ENCODE assay signal across 8 mouse cellular contexts in the genomic region with DNA sequence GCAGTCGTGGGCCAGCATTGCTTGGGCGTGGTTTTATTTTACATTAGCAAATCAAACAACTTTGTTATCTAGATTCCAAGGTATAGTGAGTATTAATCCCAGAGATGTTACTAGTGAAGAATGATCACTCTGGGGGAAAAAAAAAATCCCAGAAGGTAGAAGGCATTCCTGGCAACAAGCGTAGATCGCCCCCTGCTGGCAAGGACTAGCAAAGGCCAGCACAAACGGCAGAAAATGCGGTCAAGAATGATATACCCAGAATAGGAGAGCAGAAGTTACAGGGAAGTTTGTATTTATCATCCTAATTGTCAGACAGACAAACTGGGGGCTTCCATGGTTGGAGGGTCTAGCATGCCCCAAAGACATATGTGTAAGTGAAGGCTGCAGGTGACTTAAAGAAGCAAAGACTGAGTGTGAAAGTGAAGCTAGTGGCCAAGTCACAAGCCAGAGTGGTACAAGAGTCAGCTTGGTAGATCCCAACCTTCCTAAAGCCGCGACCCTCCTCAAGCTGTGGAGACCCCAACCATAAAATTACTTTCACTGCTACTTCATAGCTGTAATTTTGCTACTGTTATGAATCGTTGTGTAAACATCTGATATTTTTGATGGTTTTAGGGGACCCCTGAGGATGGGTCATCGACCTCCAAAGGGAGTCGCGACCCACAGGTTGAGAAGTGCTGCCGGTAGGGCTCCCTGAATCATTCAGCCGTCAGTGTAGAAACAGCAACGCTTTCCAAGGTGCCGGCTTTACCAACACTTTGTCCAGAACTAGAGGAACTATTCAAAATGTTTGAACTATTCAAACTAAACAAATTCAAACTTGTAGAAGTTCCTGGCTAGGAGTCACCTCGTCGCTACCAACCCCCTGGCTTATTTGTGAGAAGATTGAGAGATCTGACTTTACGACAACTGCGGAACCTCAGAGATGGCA. TPM values are rescaled to one million over a fixed set of nuclear protein-coding genes. Genes with fewer than 3 reads are reported as not detected.
DNase-seq lines count a peak whose midpoint lies in the region; ATAC-seq lines count a peak whose summit lies in the region.

No protein-coding gene starts in this region.

- WGBS in midbrain, embryonic 14.5 days: 72% methylated on average over 20 of the region's 20 CpGs
- WGBS in midbrain, embryonic 11.5 days: 75% methylated on average over 20 of the region's 20 CpGs
- 61% methylated on average over 20 of the region's 20 CpGs for WGBS in neural tube, embryonic 15.5 days

- H3K27me3 ChIP-seq in midbrain, embryonic 14.5 days (ENCODE audit: control insufficient read depth, insufficient read depth, low read length): no peaks in the 10 kb centered on the region
- H3K27me3 ChIP-seq in midbrain, embryonic 11.5 days (ENCODE audit: control insufficient read depth, insufficient read depth, low read length): no peaks in the 10 kb centered on the region
- H3K27me3 ChIP-seq in neural tube, embryonic 15.5 days (replicated peaks): no peaks in the 10 kb centered on the region

- no peak overlapping the region for H3K4me2 ChIP-seq in midbrain, embryonic 14.5 days (ENCODE audit: low read length)
- no peak overlapping the region for H3K4me2 ChIP-seq in midbrain, embryonic 11.5 days
- peak overlapping the region; percentile 16 for H3K4me2 ChIP-seq in neural tube, embryonic 15.5 days

- no peaks in the 10 kb centered on the region for H3K4me1 ChIP-seq in midbrain, embryonic 14.5 days (ENCODE audit: control insufficient read depth, insufficient read depth, low read length)
- no peaks in the 10 kb centered on the region for H3K4me1 ChIP-seq in midbrain, embryonic 11.5 days (ENCODE audit: control insufficient read depth, insufficient read depth, low read length)
- H3K4me1 ChIP-seq in neural tube, embryonic 15.5 days: peaks cover 9% of the 10 kb centered on the region; the same call in 1 of the 2 replicates

- no peaks in the 10 kb centered on the region for H3K36me3 ChIP-seq in midbrain, embryonic 14.5 days (ENCODE audit: control insufficient read depth, insufficient read depth, low read length)
- H3K36me3 ChIP-seq in midbrain, embryonic 11.5 days (ENCODE audit: control insufficient read depth, insufficient read depth, low read length): no peaks in the 10 kb centered on the region
- no peaks in the 10 kb centered on the region for H3K36me3 ChIP-seq in neural tube, embryonic 15.5 days

- no peak overlapping the region for H3K4me3 ChIP-seq in midbrain, embryonic 14.5 days (replicated peaks; ENCODE audit: low read depth, low read length)
- no peak overlapping the region for H3K4me3 ChIP-seq in midbrain, embryonic 11.5 days (ENCODE audit: low read depth, low read length)
- H3K4me3 ChIP-seq in neural tube, embryonic 15.5 days (replicated peaks): no peak overlapping the region

- H3K9ac ChIP-seq in midbrain, embryonic 14.5 days (replicated peaks; ENCODE audit: low read length): no peak overlapping the region
- no peak overlapping the region for H3K9ac ChIP-seq in midbrain, embryonic 11.5 days (ENCODE audit: low read length)
- no peak overlapping the region for H3K9ac ChIP-seq in neural tube, embryonic 15.5 days (replicated peaks)

- peak; percentile 73 to 80 for DNase-seq in cerebellum, postnatal 10 days
- peak; percentile 67 for DNase-seq in midbrain, embryonic 14.5 days
- DNase-seq in midbrain, embryonic 11.5 days (ENCODE audit: low spot score, missing footprints): no peak
- DNase-seq in c-Kit-positive CD71-positive TER-119-negative erythroid progenitor cells, embryonic 14.5 days (ENCODE audit: low read depth): peak; percentile 53
- peak; percentile 69 for DNase-seq in kidney, postnatal 10 days
- DNase-seq in frontal cortex, adult 2 months (ENCODE audit: extremely low spot score in 1 of 2, low spot score in 1 of 2): no peak

- no peaks in the 10 kb centered on the region for H3K9me3 ChIP-seq in midbrain, embryonic 14.5 days (ENCODE audit: control insufficient read depth, low read length)
- H3K9me3 ChIP-seq in midbrain, embryonic 11.5 days (ENCODE audit: control insufficient read depth, low read length): no peaks in the 10 kb centered on the region
- H3K9me3 ChIP-seq in neural tube, embryonic 15.5 days (replicated peaks): no peaks in the 10 kb centered on the region

- H3K27ac ChIP-seq in midbrain, embryonic 14.5 days (replicated peaks; ENCODE audit: low read depth, low read length): no peak overlapping the region
- H3K27ac ChIP-seq in midbrain, embryonic 11.5 days (ENCODE audit: low read depth, low read length): no peak overlapping the region
- H3K27ac ChIP-seq in neural tube, embryonic 15.5 days (replicated peaks): no peak overlapping the region

- ATAC-seq in cerebellum, adult (ENCODE audit: insufficient number of reproducible peaks, low FRiP score, low TSS enrichment): no peak
- no peak for ATAC-seq in midbrain, embryonic 14.5 days (ENCODE audit: low FRiP score, low TSS enrichment)
- no peak for ATAC-seq in midbrain, embryonic 11.5 days (ENCODE audit: low FRiP score)
- no peak for ATAC-seq in neural tube, embryonic 15.5 days (ENCODE audit: low FRiP score)

RNA-seq across cellular contexts. Expression of a gene that starts 22.9 kb away (rescaled TPM):
- polyA plus RNA-seq in midbrain, embryonic 14.5 days (2014; fragmentation: Nextera tagmentation; extraction: Ambion mirVana): 207 and 213 TPM in 2 replicates
- polyA plus RNA-seq in midbrain, embryonic 11.5 days (2014; fragmentation: Nextera tagmentation; extraction: Ambion mirVana): 235 and 238 TPM in 2 replicates
- 126 and 133 TPM in 2 replicates for polyA plus RNA-seq in neural tube, embryonic 15.5 days (2015; fragmentation: Nextera tagmentation; extraction: Ambion mirVana)
- polyA plus RNA-seq in frontal cortex, adult 2 months (2012; rRNA removed): 64.5 and 68.6 TPM in 2 replicates

Comparison
In these comparisons a context has a peak if more than half of its experiments do, and no peak if none do; other contexts are left out.
1. DNase-seq: peak in cerebellum, postnatal 10 days (2 of 2), midbrain, embryonic 14.5 days (single experiment), c-Kit-positive CD71-positive TER-119-negative erythroid progenitor cells, embryonic 14.5 days (single experiment) and kidney, postnatal 10 days (single experiment); none in midbrain, embryonic 11.5 days (single experiment) and frontal cortex, adult 2 months (0 of 2).